ENCODE assay signal across 11 mouse cellular contexts in the genomic region with DNA sequence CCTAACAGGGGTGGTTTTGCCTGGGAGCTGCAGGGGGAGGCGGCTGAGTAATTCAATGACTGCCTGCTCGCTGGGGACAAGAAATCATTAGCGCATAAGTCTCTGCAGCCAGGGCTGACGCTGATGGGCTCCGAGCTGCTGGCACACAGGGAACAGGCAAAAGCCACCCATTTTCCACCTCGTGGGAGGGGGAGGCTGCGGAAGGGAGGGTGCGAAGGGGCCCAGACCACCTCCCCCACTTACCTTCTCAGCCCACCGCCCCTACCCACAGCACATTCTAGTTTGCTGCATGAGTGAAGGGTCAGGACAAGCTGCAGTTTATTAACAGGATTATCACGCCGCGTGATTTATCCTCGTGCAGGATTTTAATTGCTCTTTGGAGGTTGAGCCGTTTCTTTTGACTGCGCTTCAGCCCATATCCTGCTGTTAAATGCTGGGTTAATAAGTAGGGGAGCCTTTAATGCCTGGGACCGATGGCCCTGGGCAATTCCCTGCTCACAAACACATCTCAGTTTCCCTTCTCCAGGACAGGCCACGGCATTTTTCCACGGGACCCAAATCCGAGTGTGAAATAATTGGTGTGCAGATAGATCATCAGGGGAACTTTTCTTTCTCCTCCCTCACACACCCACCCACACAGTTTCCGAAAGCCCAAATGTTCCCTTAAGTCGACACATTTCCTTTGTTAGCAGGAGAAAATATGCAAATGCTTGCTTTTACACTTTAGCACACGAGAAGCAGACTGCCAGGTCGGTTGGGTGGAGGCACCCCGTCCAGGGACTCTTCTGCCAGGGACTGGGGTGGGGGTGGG.
DNase-seq lines count a peak whose midpoint lies in the region; ATAC-seq lines count a peak whose summit lies in the region.
"Had no signal": no experiment of that assay in that cellular context is flagged by ENCODE, and none has a peak within 500 bp of the region (broad histone marks: within the 10 kb centered on the region; RNA-seq: fewer than 3 reads in every experiment).

No protein-coding gene starts in this region.

- no peak overlapping the region for H3K4me3 ChIP-seq in forebrain, embryonic 15.5 days
- H3K4me3 ChIP-seq in kidney, embryonic 15.5 days (replicated peaks) = no peak overlapping the region
- no peak overlapping the region for H3K4me3 ChIP-seq in midbrain, embryonic 16.5 days (ENCODE audit: low read depth, low read length)
- H3K4me3 ChIP-seq: heart, embryonic 10.5 days had no signal

- WGBS in forebrain, embryonic 15.5 days = 8% methylated on average over 24 of the region's 24 CpGs
- 16% methylated on average over 24 of the region's 24 CpGs for WGBS in kidney, embryonic 15.5 days
- 11% methylated on average over 24 of the region's 24 CpGs for WGBS in midbrain, embryonic 16.5 days

- intact Hi-C loops in gastrocnemius, postnatal 14 days (cut with DNase I; ENCODE audit: low total_unique reads) = no loop called here

- no peaks in the 10 kb centered on the region for H3K27me3 ChIP-seq in forebrain, embryonic 15.5 days
- H3K27me3 ChIP-seq in kidney, embryonic 15.5 days = peaks cover 55% of the 10 kb centered on the region
- H3K27me3 ChIP-seq in midbrain, embryonic 16.5 days (ENCODE audit: control insufficient read depth, insufficient read depth, low read depth, low read length) = peaks cover 5% of the 10 kb centered on the region

- H3K9ac ChIP-seq in forebrain, embryonic 15.5 days (replicated peaks) = 0 out of 2 replicates have a peak overlapping the region, but pooled peaks have one; percentile 15
- H3K9ac ChIP-seq in kidney, embryonic 15.5 days = no peak overlapping the region
- H3K9ac ChIP-seq in midbrain, embryonic 16.5 days (ENCODE audit: low read depth, low read length) = peak overlapping the region; percentile 14; the same call in 1 of the 2 replicates

- H3K4me2 ChIP-seq in forebrain, embryonic 15.5 days (replicated peaks) = peak overlapping the region; percentile 31
- H3K4me2 ChIP-seq in kidney, embryonic 15.5 days = peak overlapping the region; percentile 33
- peak overlapping the region; percentile 32 for H3K4me2 ChIP-seq in midbrain, embryonic 16.5 days (ENCODE audit: low read length)

- peak; percentile 44 for ATAC-seq in forebrain, embryonic 15.5 days (replicated peaks)
- ATAC-seq in kidney, embryonic 15.5 days (replicated peaks; ENCODE audit: low FRiP score) = peak; percentile 73
- peak; percentile 21 for ATAC-seq in midbrain, embryonic 16.5 days

- peak overlapping the region; percentile 81 for H3K27ac ChIP-seq in forebrain, embryonic 15.5 days (replicated peaks)
- H3K27ac ChIP-seq in kidney, embryonic 15.5 days = peak overlapping the region; percentile 74
- H3K27ac ChIP-seq in midbrain, embryonic 16.5 days (ENCODE audit: low read length) = peak overlapping the region; percentile 42; the same call in 1 of the 2 replicates
- H3K27ac ChIP-seq: heart, embryonic 10.5 days had no signal

- DNase-seq in kidney, adult 11 months = peak; percentile 45
- no peak for DNase-seq in kidney, postnatal 10 days
- DNase-seq in gastrocnemius, postnatal 14 days = no peak
- no peak for DNase-seq in lung, postnatal 4 days
- no peak for DNase-seq in natural killer cell, adult 2 months (ENCODE audit: low spot score in 2 of 2)
- DNase-seq: B cell, adult 2 months; lung, postnatal 14 days had no signal

- H3K4me1 ChIP-seq in forebrain, embryonic 15.5 days = peaks cover 66% of the 10 kb centered on the region
- H3K4me1 ChIP-seq in kidney, embryonic 15.5 days = peaks cover 71% of the 10 kb centered on the region
- H3K4me1 ChIP-seq in midbrain, embryonic 16.5 days (ENCODE audit: control insufficient read depth, insufficient read depth, low read length) = peaks cover 47% of the 10 kb centered on the region

- H3K9me3 ChIP-seq in forebrain, embryonic 15.5 days = no peaks in the 10 kb centered on the region
- no peaks in the 10 kb centered on the region for H3K9me3 ChIP-seq in kidney, embryonic 15.5 days (replicated peaks)
- H3K9me3 ChIP-seq in midbrain, embryonic 16.5 days (replicated peaks; ENCODE audit: control insufficient read depth, low read length, poor library complexity, severe bottlenecking) = no peaks in the 10 kb centered on the region
- H3K9me3 ChIP-seq: heart, embryonic 10.5 days had no signal

- peaks cover 10% of the 10 kb centered on the region; the same call in 1 of the 2 replicates for H3K36me3 ChIP-seq in forebrain, embryonic 15.5 days
- H3K36me3 ChIP-seq in kidney, embryonic 15.5 days = peaks cover 17% of the 10 kb centered on the region
- H3K36me3 ChIP-seq in midbrain, embryonic 16.5 days (ENCODE audit: control insufficient read depth, insufficient read depth, low read length) = no peaks in the 10 kb centered on the region

Comparison
In these comparisons a context has a peak if more than half of its experiments do, and no peak if none do; other contexts are left out.
1. ATAC-seq: peak in every context shown above with its lines; median percentile 73 in kidney, embryonic 15.5 days; 44 in forebrain, embryonic 15.5 days; 21 in midbrain, embryonic 16.5 days.